Mouse (Mus musculus): ENCODE results near the gene Nt5m. TPM values are rescaled to one million over a fixed set of nuclear protein-coding genes. Genes with fewer than 3 reads are reported as not detected.
A peak's percentile ranks its signal among the peaks of the same experiment; 100 is the strongest.

The Nt5m gene
- polyA plus RNA-seq, 1 experiment from 2014 or later = 37.3 TPM

DNA sequence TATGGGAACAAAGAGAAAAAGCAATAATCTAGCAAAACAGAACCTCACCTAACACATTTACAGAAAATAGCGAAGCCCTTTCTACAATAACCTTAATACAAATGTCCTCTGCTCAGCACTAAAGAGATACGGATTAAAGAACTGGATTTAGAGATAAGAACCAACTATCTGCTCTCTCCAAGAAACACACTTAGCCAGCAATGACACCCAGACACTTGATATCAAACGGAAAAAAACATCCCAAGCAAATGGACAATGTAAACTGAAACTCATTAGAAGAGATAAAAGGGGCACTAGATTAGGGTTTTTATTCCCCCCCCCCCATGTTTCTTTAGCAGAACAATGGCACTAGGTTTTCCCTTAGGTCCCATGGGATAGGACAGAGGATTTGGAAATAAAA lies 80.2 kb downstream of the Nt5m start:
- peaks cover 5% of the 10 kb centered on the region for H3K4me1 ChIP-seq
- H3K36me3 ChIP-seq (replicated peaks) = no peaks in the 10 kb centered on the region
- no peak overlapping the region for H3K27ac ChIP-seq (replicated peaks)
- H3K9me3 ChIP-seq = no peaks in the 10 kb centered on the region
- no peak for DNase-seq (ENCODE audit: low spot score)
- no peaks in the 10 kb centered on the region for H3K27me3 ChIP-seq (replicated peaks; ENCODE audit: low read depth, poor library complexity, severe bottlenecking)
- H3K4me3 ChIP-seq = no peak overlapping the region
- WGBS = 78% methylated on average over 3 of the region's 3 CpGs

DNA sequence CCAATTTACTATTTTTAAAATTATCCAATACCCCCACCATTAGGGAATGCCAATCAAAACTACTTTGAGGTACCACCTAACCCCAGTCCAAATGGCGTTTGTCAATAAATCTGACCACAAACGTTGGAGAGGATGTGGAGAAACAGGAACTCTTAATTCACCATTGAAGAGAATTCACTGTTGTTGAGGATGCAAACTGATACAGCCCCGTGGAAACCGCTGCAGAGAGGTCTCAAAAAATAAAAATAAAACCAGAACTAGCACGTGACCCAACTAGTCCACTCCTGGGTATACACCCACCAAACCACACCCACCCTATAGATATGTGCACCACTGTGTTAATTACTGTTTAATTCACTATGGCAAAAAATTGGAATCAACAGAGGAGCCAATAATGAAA lies 81.1 kb downstream of the Nt5m start:
- H3K9me3 ChIP-seq = no peaks in the 10 kb centered on the region
- H3K4me1 ChIP-seq = peaks cover 5% of the 10 kb centered on the region
- no peaks in the 10 kb centered on the region for H3K36me3 ChIP-seq (replicated peaks)
- WGBS = 82% methylated on average over 5 of the region's 5 CpGs
- no peak overlapping the region for H3K27ac ChIP-seq (replicated peaks)
- H3K27me3 ChIP-seq (replicated peaks; ENCODE audit: low read depth, poor library complexity, severe bottlenecking) = no peaks in the 10 kb centered on the region
- DNase-seq (ENCODE audit: low spot score) = no peak
- H3K4me3 ChIP-seq = no peak overlapping the region

DNA sequence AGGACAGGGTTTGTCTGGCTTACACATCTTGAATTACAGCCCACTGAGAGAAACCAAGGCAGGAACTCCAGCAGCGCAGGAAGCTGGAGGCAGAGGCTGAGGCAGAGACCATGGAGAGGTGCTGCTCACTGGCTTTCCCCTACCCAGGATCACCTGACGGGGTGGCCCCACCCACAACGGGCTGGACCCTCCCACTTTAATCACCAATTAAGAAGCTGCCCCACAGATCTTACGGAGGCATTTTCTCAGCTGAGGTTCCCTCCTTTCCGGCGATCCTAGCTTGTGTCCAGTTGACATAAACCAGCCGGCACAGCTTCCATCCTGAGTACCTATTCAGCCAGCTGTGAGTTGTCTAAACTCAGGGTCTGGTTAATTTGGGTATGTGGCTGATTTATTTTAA lies 82.0 kb downstream of the Nt5m start:
- Histone ChIP-seq H3K4me3 (no peak overlapping the region), H3K27ac (replicated peaks) (no peak overlapping the region), H3K27me3 (replicated peaks; ENCODE audit: low read depth, poor library complexity, severe bottlenecking) (no peaks in the 10 kb centered on the region), H3K36me3 (replicated peaks) (no peaks in the 10 kb centered on the region), H3K4me1 (peaks cover 7% of the 10 kb centered on the region), H3K9me3 (no peaks in the 10 kb centered on the region)
- WGBS = 13% methylated on average over 7 of the region's 7 CpGs
- DNase-seq (ENCODE audit: low spot score) = peak; percentile 22

- Histone ChIP-seq H3K36me3 (replicated peaks) (no peaks in the 10 kb centered on the region), H3K9me3 (no peaks in the 10 kb centered on the region), H3K27ac (replicated peaks) (no peak overlapping the region), H3K4me3 (no peak overlapping the region), H3K27me3 (replicated peaks; ENCODE audit: low read depth, poor library complexity, severe bottlenecking) (peaks cover 16% of the 10 kb centered on the region; the same call in 1 of the 2 replicates), H3K4me1 (peaks cover 15% of the 10 kb centered on the region; the same call in 1 of the 2 replicates)
- 61% methylated on average over 4 of the region's 4 CpGs for WGBS
- no peak for DNase-seq (ENCODE audit: low spot score)
Observed at GRCm38 (mm10) chr11:59930031-59930430, 90.8 kb downstream of the Nt5m start.

Other genes with a start within 250 kb of the Nt5m start
- not detected in 2 replicates for gene Olfr223, start 246.2 kb upstream of the Nt5m start, polyA plus RNA-seq (2016; fragmentation: Nextera tagmentation; extraction: Ambion mirVana)
- 40.8 and 49.9 TPM in 2 replicates for gene Mprip, start 178.1 kb upstream of the Nt5m start, polyA plus RNA-seq (2016; fragmentation: Nextera tagmentation; extraction: Ambion mirVana)
- gene Pld6, start 51.8 kb upstream of the Nt5m start, polyA plus RNA-seq (2016; fragmentation: Nextera tagmentation; extraction: Ambion mirVana) = 4.7 TPM in 2 replicates
- gene Flcn, start 29.4 kb upstream of the Nt5m start, polyA plus RNA-seq (2016; fragmentation: Nextera tagmentation; extraction: Ambion mirVana) = 34.2 and 35.1 TPM in 2 replicates
- gene Cops3, start 391 bp downstream of the Nt5m start, polyA plus RNA-seq (2016; fragmentation: Nextera tagmentation; extraction: Ambion mirVana) = 224 and 231 TPM in 2 replicates
- 48.3 and 51.5 TPM in 2 replicates for gene Med9, start 108.8 kb downstream of the Nt5m start, polyA plus RNA-seq (2016; fragmentation: Nextera tagmentation; extraction: Ambion mirVana)
- 2.1 and 2.4 TPM in 2 replicates for gene Rasd1, start 125.5 kb downstream of the Nt5m start, polyA plus RNA-seq (2016; fragmentation: Nextera tagmentation; extraction: Ambion mirVana)
- 7.8 and 8.7 TPM in 2 replicates for gene Pemt, start 207.0 kb downstream of the Nt5m start, polyA plus RNA-seq (2016; fragmentation: Nextera tagmentation; extraction: Ambion mirVana)

Measured in embryonic facial prominence, embryonic 10.5 days (tissue).